Mouse (Mus musculus) E14TG2a.4 (cell line): ENCODE measurements at regions not wholly inside any gene's neighbourhood (a gene's known extent, or its start where the extent isn't known, plus 50 kb on each side); places are given as distances from the start of the nearest gene placed in this dataset.

ENCODE experiments used
- H3K27me3 ChIP-seq: 2 replicates; pipeline ENCODE4 v1.6.1; 2014; ENCODE audit warnings: low read length, control low read depth; ENCODE audit not compliant: insufficient read depth
- H3K36me3 ChIP-seq: 2 replicates; pipeline ENCODE4 v1.6.1; 2014; ENCODE audit warnings: low read length, control low read depth; ENCODE audit not compliant: insufficient read depth
- H3K4me1 ChIP-seq: replicated peaks from 2 replicates; pipeline ENCODE4 v1.6.1; 2014; ENCODE audit warnings: low read depth, low read length, control low read depth
- H3K4me3 ChIP-seq: replicated peaks from 2 replicates; pipeline ENCODE4 v1.5.1; 2014; ENCODE audit warnings: mild to moderate bottlenecking, low read length
- H3K9me3 ChIP-seq: 2 replicates; pipeline ENCODE4 v1.6.1; 2014; ENCODE audit warnings: low read length, control low read depth
- CTCF ChIP-seq: conservative IDR thresholded peaks from 2 replicates; pipeline ENCODE4 v1.5.1; 2014; ENCODE audit warnings: low read length
- NANOG ChIP-seq: IDR thresholded peaks from 2 replicates; pipeline ENCODE4 v1.6.1; 2014; ENCODE audit warnings: borderline replicate concordance, low read length, mixed read lengths
- POU5F1 ChIP-seq: IDR thresholded peaks from 2 replicates; pipeline ENCODE4 v1.6.1; 2014; ENCODE audit warnings: low read length, borderline replicate concordance

DNA sequence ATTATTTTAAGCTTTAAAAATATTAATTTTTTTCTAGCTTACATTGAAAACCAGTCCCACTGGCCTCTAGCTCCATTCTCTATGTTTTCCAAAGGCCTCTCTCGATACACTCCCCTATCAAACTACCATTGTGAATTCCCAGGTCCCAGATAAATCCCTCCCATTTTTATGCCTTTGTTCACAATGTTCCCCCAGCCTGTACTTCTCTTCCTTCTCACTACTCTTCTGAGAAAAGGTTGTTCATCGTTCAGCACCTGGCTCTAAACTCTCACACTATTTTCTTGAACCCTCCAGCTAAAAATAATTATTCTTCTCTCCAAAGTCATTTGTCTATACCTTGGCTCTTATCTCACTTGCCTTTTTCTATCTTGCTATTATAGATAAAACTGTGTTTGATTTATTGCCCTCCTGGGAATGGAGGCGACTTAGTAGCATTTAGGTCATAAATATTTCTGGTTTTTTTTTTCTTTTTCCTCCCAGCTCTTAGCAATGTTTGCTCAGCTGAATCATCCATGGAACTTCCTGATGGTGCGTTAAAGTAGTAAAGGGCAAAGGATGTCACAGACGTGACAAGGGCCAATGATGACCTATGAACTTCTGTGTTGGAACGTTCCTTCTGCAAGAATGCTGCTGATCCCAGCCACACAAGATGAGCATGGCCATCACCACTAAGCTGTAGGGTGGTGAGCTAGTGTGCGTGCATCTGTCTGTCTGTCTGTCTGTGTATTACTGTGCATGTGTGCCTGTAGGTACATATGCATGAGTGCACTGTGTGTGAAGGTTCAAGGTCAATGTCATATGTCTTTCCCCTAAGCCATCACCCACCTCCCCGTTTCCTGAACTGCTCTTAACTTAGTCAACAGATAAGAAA lies 384.5 kb upstream of the Rgma start:
- Histone ChIP-seq H3K27me3 (no peaks in the 10 kb centered on the region), H3K9me3 (no peaks in the 10 kb centered on the region), H3K4me1 (no peaks in the 10 kb centered on the region), H3K4me3 (no peak overlapping the region), H3K36me3 (no peaks in the 10 kb centered on the region)
- TF ChIP-seq POU5F1 = no peak
- no peak for TF ChIP-seq NANOG
- no peak for TF ChIP-seq CTCF

DNA sequence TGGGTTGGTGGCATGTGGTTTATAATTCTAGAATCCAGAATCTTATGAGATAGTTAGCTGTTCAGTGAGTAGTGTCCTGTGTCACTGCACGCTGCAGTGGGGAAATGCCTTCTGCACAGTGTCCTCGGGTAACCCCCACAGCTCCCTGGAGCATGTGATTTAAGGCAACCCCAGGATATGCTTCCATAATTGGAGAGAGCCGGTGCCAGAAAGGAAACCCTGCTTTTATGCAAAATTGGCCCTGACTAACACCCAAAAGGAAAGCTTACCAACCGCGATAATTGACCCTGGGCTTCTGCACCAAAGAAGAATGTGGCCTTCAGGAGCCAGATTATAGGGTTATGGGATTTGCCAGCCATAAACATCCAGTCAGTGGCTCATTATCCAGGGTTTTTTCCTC lies 376.9 kb upstream of the Rgma start:
- H3K36me3 ChIP-seq = no peaks in the 10 kb centered on the region
- no peaks in the 10 kb centered on the region for H3K9me3 ChIP-seq
- H3K4me3 ChIP-seq = no peak overlapping the region
- no peaks in the 10 kb centered on the region for H3K27me3 ChIP-seq
- TF ChIP-seq POU5F1 = no peak
- H3K4me1 ChIP-seq = peaks cover 4% of the 10 kb centered on the region; the same call in 1 of the 2 replicates

DNA sequence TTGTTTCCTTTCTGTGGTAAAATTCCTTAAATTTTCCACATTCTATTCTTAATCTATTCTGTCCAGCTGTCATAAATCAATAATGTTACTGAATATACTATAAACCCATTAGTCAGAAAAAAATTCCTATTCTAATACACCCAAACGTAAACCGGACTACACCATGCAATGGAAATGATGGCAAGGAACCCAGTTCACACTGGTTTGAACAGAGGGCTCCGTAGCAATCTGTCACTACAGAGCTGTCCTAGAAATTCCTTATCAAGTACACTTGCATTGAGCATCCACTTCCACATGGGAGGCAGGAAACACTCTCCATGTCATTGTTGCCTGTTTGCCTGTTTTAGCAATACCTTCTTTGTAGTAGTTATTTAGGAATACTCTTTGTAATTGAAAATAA lies 356.2 kb upstream of the Rgma start:
- Histone ChIP-seq H3K36me3 (no peaks in the 10 kb centered on the region), H3K27me3 (no peaks in the 10 kb centered on the region), H3K4me1 (no peaks in the 10 kb centered on the region), H3K9me3 (no peaks in the 10 kb centered on the region), H3K4me3 (no peak overlapping the region)
- TF ChIP-seq NANOG (no peak), CTCF (no peak), POU5F1 (no peak)

DNA sequence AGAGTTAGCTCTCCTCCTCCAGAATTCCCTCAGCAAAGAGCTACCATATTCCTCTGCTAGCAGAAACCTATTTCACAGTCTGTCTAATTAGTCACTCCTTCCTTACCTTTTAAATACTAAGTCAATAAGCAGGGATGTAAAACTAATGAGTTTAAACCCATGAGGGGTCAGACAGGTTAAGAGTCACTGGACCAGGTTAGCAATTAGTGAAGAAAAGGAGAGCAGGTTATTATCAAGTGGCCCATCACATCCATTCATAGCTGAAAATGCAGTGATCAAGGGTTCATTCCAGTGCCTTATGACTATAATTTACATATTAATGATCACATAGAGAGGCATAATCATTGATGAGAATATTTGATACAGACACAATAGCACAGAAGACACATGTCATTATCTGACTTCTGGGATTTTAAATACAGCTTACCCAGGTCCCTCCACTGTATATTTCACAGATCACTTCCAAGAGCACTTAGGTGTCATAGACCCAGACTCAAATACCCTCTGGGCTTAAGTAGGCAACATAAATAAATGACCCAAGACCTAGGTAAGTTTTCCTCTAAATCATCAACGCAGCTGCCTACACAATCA lies 355.4 kb upstream of the Rgma start:
- Histone ChIP-seq H3K4me1 (no peaks in the 10 kb centered on the region), H3K36me3 (no peaks in the 10 kb centered on the region), H3K27me3 (no peaks in the 10 kb centered on the region), H3K4me3 (no peak overlapping the region), H3K9me3 (no peaks in the 10 kb centered on the region)
- TF ChIP-seq NANOG = no peak
- TF ChIP-seq CTCF = no peak
- no peak for TF ChIP-seq POU5F1

DNA sequence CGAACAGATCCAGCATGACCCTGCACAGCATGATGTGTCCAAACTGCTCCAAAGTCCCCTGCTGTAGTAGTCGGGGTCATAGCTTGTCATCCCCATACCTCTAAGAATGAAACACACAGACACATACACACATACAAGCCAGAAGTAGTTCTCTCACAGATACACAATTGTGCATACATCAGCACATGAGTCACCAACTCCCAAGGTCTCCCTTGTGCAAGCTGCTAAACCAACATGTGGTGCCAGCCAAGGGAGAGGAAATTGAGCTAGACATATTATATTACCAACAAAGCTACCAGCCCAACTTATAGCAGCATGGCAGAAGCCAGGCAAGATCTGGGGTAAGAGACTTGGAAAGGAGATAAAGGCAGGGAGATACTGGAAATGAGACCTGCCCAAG lies 353.5 kb upstream of the Rgma start:
- TF ChIP-seq POU5F1 (no peak), CTCF (no peak), NANOG (no peak)
- no peaks in the 10 kb centered on the region for H3K27me3 ChIP-seq
- no peak overlapping the region for H3K4me3 ChIP-seq
- no peaks in the 10 kb centered on the region for H3K4me1 ChIP-seq
- H3K9me3 ChIP-seq = no peaks in the 10 kb centered on the region
- H3K36me3 ChIP-seq = no peaks in the 10 kb centered on the region

DNA sequence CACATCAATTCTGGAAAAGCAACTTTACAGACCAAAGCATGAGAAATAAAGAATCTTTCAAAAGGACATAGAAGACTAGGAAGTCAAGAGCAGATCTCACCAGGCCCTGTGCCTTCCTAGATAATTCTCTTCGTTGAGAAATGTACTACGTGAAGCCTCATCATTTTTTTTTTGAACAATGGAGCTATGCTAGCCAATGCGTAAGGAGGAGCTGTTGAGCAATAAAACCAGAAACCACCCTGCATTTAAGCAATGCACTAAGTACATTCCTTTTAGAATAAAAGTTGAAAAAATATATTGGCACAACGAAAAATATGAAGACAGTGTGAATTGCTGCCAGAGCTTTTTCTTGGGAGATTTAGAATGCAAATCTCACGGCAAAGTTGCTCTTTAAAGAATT lies 349.7 kb upstream of the Rgma start:
- TF ChIP-seq CTCF (no peak), POU5F1 (no peak), NANOG (no peak)

DNA sequence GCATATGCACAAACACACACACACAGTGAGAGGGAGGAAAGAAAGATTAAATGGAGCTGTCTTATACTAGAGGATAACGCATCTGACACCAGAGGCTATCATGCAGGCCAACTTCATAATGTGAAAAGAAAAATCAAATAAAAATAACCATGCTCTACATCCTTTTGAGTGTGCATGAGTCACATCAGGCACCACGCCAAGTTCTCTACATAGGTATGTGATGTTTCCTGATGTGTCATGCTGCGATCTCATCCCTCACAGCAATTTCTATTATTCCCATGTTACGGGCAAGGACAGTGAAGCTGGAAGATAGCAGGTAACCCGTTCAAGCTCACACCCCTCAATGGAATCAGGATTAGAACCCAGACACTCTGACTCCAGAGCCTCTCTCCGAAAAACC lies 346.4 kb upstream of the Rgma start:
- TF ChIP-seq NANOG (no peak), CTCF (no peak), POU5F1 (no peak)
- H3K4me3 ChIP-seq = no peak overlapping the region
- H3K4me1 ChIP-seq = peaks cover 14% of the 10 kb centered on the region
- no peaks in the 10 kb centered on the region for H3K9me3 ChIP-seq
- H3K27me3 ChIP-seq = peaks cover 18% of the 10 kb centered on the region
- no peaks in the 10 kb centered on the region for H3K36me3 ChIP-seq

More for the DNA sequence above, 349.7 kb upstream of the Rgma start:
- Histone ChIP-seq H3K4me1 (no peaks in the 10 kb centered on the region), H3K4me3 (no peak overlapping the region), H3K9me3 (no peaks in the 10 kb centered on the region), H3K36me3 (no peaks in the 10 kb centered on the region), H3K27me3 (0 out of 2 replicates have a peak, but pooled peaks cover 3% of the 10 kb centered on the region)

DNA sequence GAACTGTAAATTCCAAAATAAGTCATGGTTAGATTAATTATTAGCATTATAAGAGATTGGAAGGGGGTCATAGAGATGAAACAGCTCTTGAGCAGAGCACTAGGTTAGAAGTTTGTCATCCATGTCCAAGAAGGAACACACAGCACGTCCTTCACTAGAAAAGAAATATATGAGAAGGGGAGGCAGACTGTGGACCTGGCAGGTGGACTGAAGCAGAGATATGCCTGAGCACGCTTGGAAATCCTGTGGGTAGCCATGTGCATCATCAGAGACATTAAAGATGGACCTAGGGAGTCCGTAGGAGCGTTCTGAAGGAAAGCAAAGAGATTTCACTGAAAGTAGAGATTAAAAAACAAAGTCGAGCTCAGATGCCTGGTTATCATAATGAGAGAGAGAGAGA lies 343.9 kb upstream of the Rgma start:
- TF ChIP-seq CTCF (no peak), POU5F1 (no peak)
- Histone ChIP-seq H3K4me1 (peaks cover 14% of the 10 kb centered on the region), H3K9me3 (no peaks in the 10 kb centered on the region), H3K27me3 (peaks cover 24% of the 10 kb centered on the region), H3K4me3 (no peak overlapping the region), H3K36me3 (no peaks in the 10 kb centered on the region)
